ENCODE assay signal across 22 mouse cellular contexts in genomic region chr10:42448371-42448770, GRCm38 (mm10). TPM values are rescaled to one million over a fixed set of nuclear protein-coding genes. Genes with fewer than 3 reads are reported as not detected.
DNase-seq lines count a peak whose midpoint lies in the region; ATAC-seq lines count a peak whose summit lies in the region.
"Had no signal": no experiment of that assay in that cellular context is flagged by ENCODE, and none has a peak within 500 bp of the region (broad histone marks: within the 10 kb centered on the region; RNA-seq: fewer than 3 reads in every experiment).

No protein-coding gene starts in this region.

- H3K36me3 ChIP-seq in forebrain, embryonic 10.5 days (replicated peaks), result peaks cover 6% of the 10 kb centered on the region
- no peaks in the 10 kb centered on the region for H3K36me3 ChIP-seq in forebrain, embryonic 16.5 days (ENCODE audit: control insufficient read depth, insufficient read depth)
- peaks cover 6% of the 10 kb centered on the region; the same call in 1 of the 2 replicates for H3K36me3 ChIP-seq in hindbrain, embryonic 10.5 days
- H3K36me3 ChIP-seq in hindbrain, embryonic 12.5 days, result peaks cover 6% of the 10 kb centered on the region; the same call in 1 of the 2 replicates
- no peaks in the 10 kb centered on the region for H3K36me3 ChIP-seq in midbrain, embryonic 11.5 days (ENCODE audit: control insufficient read depth, insufficient read depth, low read length)
- H3K36me3 ChIP-seq in midbrain, embryonic 13.5 days, result peaks cover 3% of the 10 kb centered on the region; the same call in 1 of the 2 replicates

- ATAC-seq in forebrain, embryonic 16.5 days, result no peak
- ATAC-seq in hindbrain, embryonic 12.5 days (ENCODE audit: low FRiP score), result no peak
- ATAC-seq in midbrain, embryonic 11.5 days (ENCODE audit: low FRiP score), result peak; percentile 27; the same call in 1 of the 2 replicates
- no peak for ATAC-seq in midbrain, embryonic 13.5 days
- no peak for ATAC-seq in megakaryocyte-erythroid progenitor cell, adult 5-6 weeks (replicated peaks; ENCODE audit: low FRiP score, low TSS enrichment, poor library complexity, severe bottlenecking)
- ATAC-seq: inflammation-experienced regulatory T-cells, adult 6 months; midbrain, embryonic 16.5 days; Patski had no signal

- 0 out of 2 replicates have a peak overlapping the region, but pooled peaks have one; percentile 25 for H3K27ac ChIP-seq in forebrain, embryonic 10.5 days
- H3K27ac ChIP-seq in forebrain, embryonic 16.5 days (ENCODE audit: low read length), result no peak overlapping the region
- peak overlapping the region; percentile 8; the same call in 1 of the 2 replicates for H3K27ac ChIP-seq in hindbrain, embryonic 10.5 days
- no peak overlapping the region for H3K27ac ChIP-seq in hindbrain, embryonic 12.5 days
- no peak overlapping the region for H3K27ac ChIP-seq in midbrain, embryonic 11.5 days (ENCODE audit: low read depth, low read length)
- no peak overlapping the region for H3K27ac ChIP-seq in midbrain, embryonic 13.5 days
- H3K27ac ChIP-seq: gastrocnemius, adult 2 months; left cerebral cortex, adult 2 months had no signal

- DNase-seq in forebrain, embryonic 10.5 days (ENCODE audit: extremely low spot score, low spot score), result no peak
- peak; percentile 52 for DNase-seq in hindbrain, embryonic 10.5 days (ENCODE audit: low spot score)
- DNase-seq in midbrain, embryonic 11.5 days (ENCODE audit: low spot score, missing footprints), result no peak
- DNase-seq in right cerebral cortex, postnatal 36 days (ENCODE audit: low spot score in 2 of 2), result no peak
- DNase-seq: adrenal gland, postnatal 14 days; cerebellum, adult 9-11 months; gastrocnemius, adult 2 months; kidney, adult 2 months; kidney, postnatal 4 days; layer of hippocampus, adult 9-11 months; left cerebral cortex, postnatal 4 days; lung, embryonic 14.5 days; lung, postnatal 4 days had no signal

- peaks cover 20% of the 10 kb centered on the region for H3K4me1 ChIP-seq in forebrain, embryonic 10.5 days
- H3K4me1 ChIP-seq in forebrain, embryonic 16.5 days (replicated peaks; ENCODE audit: control insufficient read depth, insufficient read depth, low read length), result no peaks in the 10 kb centered on the region; the same call in 1 of the 2 replicates
- H3K4me1 ChIP-seq in hindbrain, embryonic 10.5 days (replicated peaks), result peaks cover 21% of the 10 kb centered on the region
- H3K4me1 ChIP-seq in hindbrain, embryonic 12.5 days, result peaks cover 12% of the 10 kb centered on the region
- peaks cover 8% of the 10 kb centered on the region for H3K4me1 ChIP-seq in midbrain, embryonic 11.5 days (ENCODE audit: control insufficient read depth, insufficient read depth, low read length)
- peaks cover 12% of the 10 kb centered on the region for H3K4me1 ChIP-seq in midbrain, embryonic 13.5 days (replicated peaks)

- no peak overlapping the region for H3K4me2 ChIP-seq in forebrain, embryonic 16.5 days (ENCODE audit: low read length)
- no peak overlapping the region for H3K4me2 ChIP-seq in hindbrain, embryonic 12.5 days (replicated peaks)
- no peak overlapping the region for H3K4me2 ChIP-seq in midbrain, embryonic 11.5 days
- H3K4me2 ChIP-seq in midbrain, embryonic 13.5 days (replicated peaks), result no peak overlapping the region
- H3K4me2 ChIP-seq: liver, embryonic 11.5 days; lung, embryonic 14.5 days had no signal

- no peak overlapping the region for H3K9ac ChIP-seq in forebrain, embryonic 16.5 days (replicated peaks; ENCODE audit: low read depth, low read length)
- no peak overlapping the region for H3K9ac ChIP-seq in hindbrain, embryonic 12.5 days
- H3K9ac ChIP-seq in midbrain, embryonic 11.5 days (ENCODE audit: low read length), result no peak overlapping the region
- H3K9ac ChIP-seq in midbrain, embryonic 13.5 days (replicated peaks), result no peak overlapping the region
- H3K9ac ChIP-seq: lung, embryonic 14.5 days had no signal

- no peaks in the 10 kb centered on the region for H3K27me3 ChIP-seq in forebrain, embryonic 10.5 days (ENCODE audit: poor library complexity, severe bottlenecking)
- no peaks in the 10 kb centered on the region for H3K27me3 ChIP-seq in forebrain, embryonic 16.5 days (replicated peaks; ENCODE audit: control insufficient read depth, insufficient read depth, low read length)
- H3K27me3 ChIP-seq in hindbrain, embryonic 10.5 days (ENCODE audit: insufficient read depth, poor library complexity, severe bottlenecking), result peaks cover 26% of the 10 kb centered on the region
- peaks cover 4% of the 10 kb centered on the region; the same call in 1 of the 2 replicates for H3K27me3 ChIP-seq in hindbrain, embryonic 12.5 days
- no peaks in the 10 kb centered on the region for H3K27me3 ChIP-seq in midbrain, embryonic 11.5 days (ENCODE audit: control insufficient read depth, insufficient read depth, low read length)
- no peaks in the 10 kb centered on the region for H3K27me3 ChIP-seq in midbrain, embryonic 13.5 days
- H3K27me3 ChIP-seq: Patski had no signal

- peaks cover 4% of the 10 kb centered on the region; the same call in 1 of the 2 replicates for H3K9me3 ChIP-seq in forebrain, embryonic 10.5 days
- H3K9me3 ChIP-seq in forebrain, embryonic 16.5 days (ENCODE audit: control insufficient read depth, low read length), result no peaks in the 10 kb centered on the region
- H3K9me3 ChIP-seq in hindbrain, embryonic 10.5 days, result no peaks in the 10 kb centered on the region; the same call in 1 of the 2 replicates
- no peaks in the 10 kb centered on the region for H3K9me3 ChIP-seq in hindbrain, embryonic 12.5 days (replicated peaks)
- H3K9me3 ChIP-seq in midbrain, embryonic 11.5 days (ENCODE audit: control insufficient read depth, low read length), result no peaks in the 10 kb centered on the region
- no peaks in the 10 kb centered on the region for H3K9me3 ChIP-seq in midbrain, embryonic 13.5 days

- H3K4me3 ChIP-seq in forebrain, embryonic 10.5 days, result no peak overlapping the region
- no peak overlapping the region for H3K4me3 ChIP-seq in forebrain, embryonic 16.5 days (replicated peaks; ENCODE audit: low read length)
- H3K4me3 ChIP-seq in hindbrain, embryonic 10.5 days, result no peak overlapping the region
- no peak overlapping the region for H3K4me3 ChIP-seq in hindbrain, embryonic 12.5 days
- H3K4me3 ChIP-seq in midbrain, embryonic 11.5 days (ENCODE audit: low read depth, low read length), result no peak overlapping the region
- no peak overlapping the region for H3K4me3 ChIP-seq in midbrain, embryonic 13.5 days (replicated peaks)
- H3K4me3 ChIP-seq: gastrocnemius, adult 2 months; left cerebral cortex, adult 2 months had no signal

- WGBS in forebrain, embryonic 10.5 days, result 49% methylated on average over 7 of the region's 7 CpGs
- 51% methylated on average over 7 of the region's 7 CpGs for WGBS in forebrain, embryonic 16.5 days
- WGBS in hindbrain, embryonic 10.5 days, result 10% methylated on average over 7 of the region's 7 CpGs
- WGBS in hindbrain, embryonic 12.5 days, result 11% methylated on average over 7 of the region's 7 CpGs
- 10% methylated on average over 7 of the region's 7 CpGs for WGBS in midbrain, embryonic 11.5 days
- 18% methylated on average over 7 of the region's 7 CpGs for WGBS in midbrain, embryonic 13.5 days

RNA-seq across cellular contexts. Expression of gene Afg1l, which starts 30.0 kb away (rescaled TPM):
- 3.6 TPM in 2 replicates for polyA plus RNA-seq in forebrain, embryonic 10.5 days (2016; fragmentation: Nextera tagmentation; extraction: Ambion mirVana)
- polyA plus RNA-seq in forebrain, embryonic 16.5 days (2015; fragmentation: Nextera tagmentation; extraction: Ambion mirVana), result 6.9 and 7.2 TPM in 2 replicates
- polyA plus RNA-seq in hindbrain, embryonic 10.5 days (2016; fragmentation: Nextera tagmentation; extraction: Ambion mirVana), result 4.6 and 4.8 TPM in 2 replicates
- polyA plus RNA-seq in hindbrain, embryonic 12.5 days (2016; fragmentation: Nextera tagmentation; extraction: Ambion mirVana), result 5.4 and 7.4 TPM in 2 replicates
- polyA plus RNA-seq in midbrain, embryonic 11.5 days (2014; fragmentation: Nextera tagmentation; extraction: Ambion mirVana), result 4.6 and 5.6 TPM in 2 replicates
- polyA plus RNA-seq in midbrain, embryonic 13.5 days (2015; fragmentation: Nextera tagmentation; extraction: Ambion mirVana), result 4.6 and 4.8 TPM in 2 replicates
- 3.4 and 5.9 TPM in 2 replicates for total RNA-seq in megakaryocyte-erythroid progenitor cell, adult 5-6 weeks (2014; fragmentation: Nextera tagmentation)
- total RNA-seq in megakaryocyte-erythroid progenitor cell, adult 5-6 weeks (2017), result 5.0 and 8.9 TPM in 2 replicates

RNA-seq across cellular contexts. Expression of gene Snx3, which starts 53.5 kb away (rescaled TPM):
- 260 and 270 TPM in 2 replicates for polyA plus RNA-seq in forebrain, embryonic 10.5 days (2016; fragmentation: Nextera tagmentation; extraction: Ambion mirVana)
- polyA plus RNA-seq in forebrain, embryonic 16.5 days (2015; fragmentation: Nextera tagmentation; extraction: Ambion mirVana), result 299 and 321 TPM in 2 replicates
- 235 and 242 TPM in 2 replicates for polyA plus RNA-seq in hindbrain, embryonic 10.5 days (2016; fragmentation: Nextera tagmentation; extraction: Ambion mirVana)
- 242 and 249 TPM in 2 replicates for polyA plus RNA-seq in hindbrain, embryonic 12.5 days (2016; fragmentation: Nextera tagmentation; extraction: Ambion mirVana)
- 234 and 248 TPM in 2 replicates for polyA plus RNA-seq in midbrain, embryonic 11.5 days (2014; fragmentation: Nextera tagmentation; extraction: Ambion mirVana)
- 220 and 236 TPM in 2 replicates for polyA plus RNA-seq in midbrain, embryonic 13.5 days (2015; fragmentation: Nextera tagmentation; extraction: Ambion mirVana)
- 281 and 293 TPM in 2 replicates for total RNA-seq in megakaryocyte-erythroid progenitor cell, adult 5-6 weeks (2014; fragmentation: Nextera tagmentation)
- 83.3 and 144 TPM in 2 replicates for total RNA-seq in megakaryocyte-erythroid progenitor cell, adult 5-6 weeks (2017)

Comparison
In these comparisons a context has a peak if more than half of its experiments do, and no peak if none do; other contexts are left out.
1. H3K27ac ChIP-seq: peak in forebrain, embryonic 10.5 days (single experiment) and hindbrain, embryonic 10.5 days (single experiment); none in forebrain, embryonic 16.5 days (single experiment), hindbrain, embryonic 12.5 days (single experiment), midbrain, embryonic 11.5 days (single experiment) and midbrain, embryonic 13.5 days (single experiment).